Mouse (Mus musculus) spleen, postnatal 36 days (tissue): Measurements from ENCODE around the gene Vmn2r22.
"Not testable (repeated sequence)": the region's sequence is repeated elsewhere in the genome, so short reads cannot be mapped to it uniquely, and the experiment has no call there.

Experiments
- DNase-seq, 2 experiments: peaks; one replicate each; pipeline ENCODE4 v3.0.0; 2022; ENCODE audit warnings: low spot score in 2 of 2, mixed read lengths in 1 of 2

The Vmn2r22 gene

GRCm38 (mm10) chr6:123650625-123651024 lies at the start of gene Vmn2r22:
Gene Vmn2r22 (minus strand): TSS chr6:123650725.
- not testable (repeated sequence) for DNase-seq

GRCm38 (mm10) chr6:123697213-123697612 lies 46.7 kb upstream of the Vmn2r22 start:
- DNase-seq, result no peak

GRCm38 (mm10) chr6:123696639-123697038 lies 46.1 kb upstream of the Vmn2r22 start:
- not testable (repeated sequence) for DNase-seq

- DNase-seq, result no peak
These were observed 6.5 kb upstream of the Vmn2r22 start for GRCm38 (mm10) chr6:123657040-123657439.

GRCm38 (mm10) chr6:123639394-123639793 lies 11.1 kb downstream of the Vmn2r22 start:
- not testable (repeated sequence) for DNase-seq

GRCm38 (mm10) chr6:123623784-123624183 lies 26.7 kb downstream of the Vmn2r22 start:
- not testable (repeated sequence) for DNase-seq

- DNase-seq, result not testable (repeated sequence)
These were observed 62.2 kb downstream of the Vmn2r22 start for GRCm38 (mm10) chr6:123588368-123588767.

- not testable (repeated sequence) for DNase-seq
These were observed 62.7 kb downstream of the Vmn2r22 start for GRCm38 (mm10) chr6:123587796-123588328.

GRCm38 (mm10) chr6:123583988-123584387 lies 66.5 kb downstream of the Vmn2r22 start:
- DNase-seq, result not testable (repeated sequence)

- DNase-seq, result not testable (repeated sequence)
These were observed 75.8 kb downstream of the Vmn2r22 start for GRCm38 (mm10) chr6:123574698-123575097.
